Mouse (Mus musculus) myocyte (in vitro differentiated cells): Measurements from ENCODE around the gene Ccdc106. TPM values are rescaled to one million over a fixed set of nuclear protein-coding genes. Genes with fewer than 3 reads are reported as not detected.

Experiments
- H3K27me3 ChIP-seq: one replicate; pipeline ENCODE4 v1.6.1; 2011; ENCODE audit not compliant: control insufficient read depth, insufficient read depth, insufficient read length
- H3K36me3 ChIP-seq: one replicate; pipeline ENCODE4 v1.6.1; 2011; ENCODE audit not compliant: control insufficient read depth, insufficient read depth
- H3K4me2 ChIP-seq: one replicate; pipeline ENCODE4 v1.6.1; 2011; ENCODE audit warnings: low read depth, control low read depth
- H3K4me3 ChIP-seq: one replicate; pipeline ENCODE4 v1.5.1; 2011; ENCODE audit warnings: mild to moderate bottlenecking, control low read depth, moderate library complexity
- H3K79me2 ChIP-seq: one replicate; pipeline ENCODE4 v1.6.1; 2011; ENCODE audit not compliant: control insufficient read depth, insufficient read depth
- H3ac ChIP-seq: one replicate; pipeline ENCODE4 v1.6.1; 2011; ENCODE audit not compliant: control insufficient read depth, insufficient read length
- CEBPB ChIP-seq: IDR thresholded peaks from 2 replicates; pipeline ENCODE4 v1.6.1; 2011; ENCODE audit warnings: mild to moderate bottlenecking, moderate library complexity; ENCODE audit not compliant: poor library complexity, insufficient read depth, severe bottlenecking
- E2F4 ChIP-seq: IDR thresholded peaks from one replicate; pipeline ENCODE4 v1.6.1; 2011; ENCODE audit warnings: mild to moderate bottlenecking, control low read depth, moderate library complexity; ENCODE audit not compliant: insufficient read depth
- MAX ChIP-seq: IDR thresholded peaks from one replicate; pipeline ENCODE4 v1.6.1; 2011; ENCODE audit warnings: low read depth, mild to moderate bottlenecking, control low read depth
- MYOD1 ChIP-seq, 3 experiments: IDR thresholded peaks; one replicate each; pipeline ENCODE4 v1.6.1; 2011; ENCODE audit warnings: control low read depth in 2 of 3, low read depth in 2 of 3, mild to moderate bottlenecking in 2 of 3, moderate library complexity in 1 of 3; ENCODE audit not compliant: insufficient read length in 2 of 3, control insufficient read depth in 1 of 3
- MYOG ChIP-seq, 3 experiments: IDR thresholded peaks; one replicate each; pipeline ENCODE4 v1.6.1; 2011; ENCODE audit warnings: control low read depth in 2 of 3, low read depth in 2 of 3, mild to moderate bottlenecking in 2 of 3; ENCODE audit not compliant: insufficient read length in 2 of 3, control insufficient read depth in 1 of 3, insufficient read depth in 1 of 3
- POLR2A ChIP-seq: IDR thresholded peaks from one replicate; pipeline ENCODE4 v1.6.1; 2011; ENCODE audit warnings: low read depth, mild to moderate bottlenecking, control low read depth, moderate library complexity; ENCODE audit not compliant: insufficient read length
- POLR2AphosphoS2 ChIP-seq: IDR thresholded peaks from one replicate; pipeline ENCODE4 v1.6.1; 2011; ENCODE audit warnings: low read depth, control low read depth; ENCODE audit not compliant: insufficient read length
- REST ChIP-seq: IDR thresholded peaks from one replicate; pipeline ENCODE4 v1.6.1; 2011; ENCODE audit warnings: mild to moderate bottlenecking, control low read depth, moderate library complexity; ENCODE audit not compliant: insufficient read depth, insufficient read length
- SRF ChIP-seq: IDR thresholded peaks from one replicate; pipeline ENCODE4 v1.6.1; 2011; ENCODE audit warnings: low read depth; ENCODE audit not compliant: control insufficient read depth, insufficient read length
- TCF12 ChIP-seq: IDR thresholded peaks from one replicate; pipeline ENCODE4 v1.6.1; 2011; ENCODE audit warnings: mild to moderate bottlenecking, control low read depth; ENCODE audit not compliant: poor library complexity, insufficient read depth, severe bottlenecking
- TCF3 ChIP-seq: IDR thresholded peaks from one replicate; pipeline ENCODE4 v1.6.1; 2011; ENCODE audit warnings: low read depth, control low read depth; ENCODE audit not compliant: insufficient read length
- USF1 ChIP-seq: IDR thresholded peaks from one replicate; pipeline ENCODE4 v1.6.1; 2011; ENCODE audit warnings: low read depth, mild to moderate bottlenecking, control low read depth, moderate library complexity
- polyA plus RNA-seq: library from polyadenylated mRNA; unstranded; fragments of >200 nt; fragmentation: generic; extraction: Trizol; gene quantifications from one replicate; pipeline ENCODE4 v1.2.1, GENCODE M21; 2012; ENCODE audit warnings: missing spikeins

Ccdc106 gene
- polyA plus RNA-seq, 1 experiment, result 0.19 TPM

DNA sequence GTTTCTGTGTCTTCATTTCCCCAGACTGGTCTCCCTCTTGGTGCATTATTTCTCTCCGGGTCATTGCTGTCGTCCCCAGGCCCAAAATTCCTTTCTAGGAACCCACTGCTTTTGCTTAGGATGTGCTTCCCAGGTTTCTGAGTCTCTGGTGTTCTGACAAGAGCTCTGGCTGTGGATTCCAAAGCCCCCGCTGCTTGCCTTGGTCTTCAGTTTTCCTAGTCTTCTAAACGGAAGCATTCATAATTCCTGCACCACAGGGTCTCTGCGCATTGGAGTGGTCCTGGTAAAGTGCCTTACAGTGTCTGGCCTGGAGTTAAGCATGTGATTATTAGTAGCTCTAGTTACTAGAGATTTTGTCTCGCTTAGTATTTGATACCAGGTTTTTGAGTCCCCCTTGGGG, 60.5 kb downstream of the Ccdc106 start:
- no peak for TF ChIP-seq USF1
- Histone ChIP-seq H3K36me3 (peaks cover 36% of the 10 kb centered on the region), H3ac (peak overlapping the region; percentile 74), H3K27me3 (no peaks in the 10 kb centered on the region), H3K4me2 (peak overlapping the region; percentile 77), H3K4me3 (peak overlapping the region; percentile 48), H3K79me2 (peaks cover 59% of the 10 kb centered on the region)

DNA sequence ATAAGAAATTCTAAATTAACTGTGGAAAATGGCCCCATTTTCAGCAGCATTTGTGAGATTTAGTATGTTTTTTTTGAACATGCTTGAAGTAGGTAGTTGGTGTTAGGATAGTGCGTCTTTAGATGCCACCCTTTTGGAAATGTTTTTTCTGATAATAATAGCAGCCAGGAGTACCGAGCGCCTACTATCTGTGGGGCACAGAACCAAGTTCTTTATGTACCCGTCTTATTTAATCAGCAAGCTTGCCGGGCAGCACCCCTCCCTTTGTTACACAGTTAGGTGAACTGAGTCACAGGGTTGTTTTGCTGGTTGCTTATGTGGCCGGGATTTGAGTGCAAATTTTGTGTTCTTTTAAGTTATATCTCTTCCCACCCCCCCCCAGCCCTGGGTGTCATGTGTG, 60.9 kb downstream of the Ccdc106 start:
- H3K79me2 ChIP-seq, result peaks cover 61% of the 10 kb centered on the region
- TF ChIP-seq E2F4 (no peak), SRF (no peak), USF1 (no peak), MYOD1 (IDR thresholded peaks at IDR 0.05; ENCODE audit: control insufficient read depth in 1 of 3, insufficient read length in 2 of 3, low read depth in 2 of 3) (no peak), MYOG (IDR thresholded peaks at IDR 0.05; ENCODE audit: control insufficient read depth in 1 of 3, insufficient read depth in 1 of 3, insufficient read length in 2 of 3, low read depth in 2 of 3) (no peak), MAX (no peak), REST (no peak), POLR2A (no peak), TCF3 (no peak), POLR2AphosphoS2 (no peak)

GRCm38 (mm10) chr7:5081939-5082338, 61.6 kb downstream of the Ccdc106 start:
- TF ChIP-seq TCF12 (no peak), E2F4 (no peak), SRF (no peak), CEBPB (no peak), POLR2A (no peak), MAX (no peak), REST (no peak), TCF3 (no peak), MYOD1 (IDR thresholded peaks at IDR 0.05; ENCODE audit: control insufficient read depth in 1 of 3, insufficient read length in 2 of 3, low read depth in 2 of 3) (no peak), USF1 (no peak), POLR2AphosphoS2 (no peak), MYOG (IDR thresholded peaks at IDR 0.05; ENCODE audit: control insufficient read depth in 1 of 3, insufficient read depth in 1 of 3, insufficient read length in 2 of 3, low read depth in 2 of 3) (no peak)
- Histone ChIP-seq H3K27me3 (no peaks in the 10 kb centered on the region), H3ac (no peak overlapping the region), H3K36me3 (peaks cover 27% of the 10 kb centered on the region), H3K4me3 (peak overlapping the region; percentile 48), H3K4me2 (peak overlapping the region; percentile 77), H3K79me2 (peaks cover 62% of the 10 kb centered on the region)

More for the DNA sequence above, 60.9 kb downstream of the Ccdc106 start:
- Histone ChIP-seq H3K4me3 (peak overlapping the region; percentile 48), H3K27me3 (no peaks in the 10 kb centered on the region), H3ac (peak overlapping the region; percentile 74), H3K4me2 (peak overlapping the region; percentile 77), H3K36me3 (peaks cover 34% of the 10 kb centered on the region)

DNA sequence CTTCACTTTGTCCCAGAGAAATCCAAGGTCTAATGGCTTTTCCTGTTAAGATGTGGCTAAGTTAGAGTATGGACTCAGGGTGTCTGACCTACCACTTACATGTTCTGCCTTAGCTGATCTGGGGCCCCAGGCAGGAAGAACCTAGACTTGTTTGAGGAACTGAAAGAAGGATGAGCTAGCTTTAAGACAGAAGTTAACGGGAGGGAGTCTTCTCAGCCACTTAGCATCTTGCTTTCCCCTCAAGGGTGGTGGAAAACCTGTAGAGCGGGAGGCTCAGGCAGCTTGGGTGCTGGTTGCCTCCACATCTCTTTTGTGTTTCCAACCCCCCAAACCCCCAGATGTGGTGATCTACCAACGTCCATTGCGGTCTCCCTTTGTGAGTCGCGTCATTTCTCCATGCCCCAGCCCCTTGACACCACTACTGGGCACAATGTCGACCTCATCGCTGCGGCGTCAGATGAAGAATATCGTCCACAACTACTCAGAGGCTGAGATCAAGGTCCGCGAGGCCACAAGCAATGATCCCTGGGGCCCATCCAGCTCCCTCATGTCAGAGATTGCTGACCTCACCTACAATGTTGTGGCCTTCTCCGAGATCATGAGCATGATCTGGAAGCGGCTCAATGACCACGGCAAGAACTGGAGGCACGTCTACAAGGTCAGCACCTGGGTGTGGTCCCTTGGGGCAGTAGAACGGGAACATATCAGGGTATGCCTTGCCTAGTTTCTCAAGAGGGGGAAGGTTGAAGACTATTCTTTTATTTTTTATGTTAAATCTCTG, 63.2 kb downstream of the Ccdc106 start:
- TF ChIP-seq TCF3 (no peak), SRF (no peak), E2F4 (no peak), MAX (no peak), POLR2AphosphoS2 (no peak), USF1 (no peak), CEBPB (no peak), REST (no peak), TCF12 (no peak), MYOD1 (IDR thresholded peaks at IDR 0.05; ENCODE audit: control insufficient read depth in 1 of 3, insufficient read length in 2 of 3, low read depth in 2 of 3) (no peak), POLR2A (no peak), MYOG (IDR thresholded peaks at IDR 0.05; ENCODE audit: control insufficient read depth in 1 of 3, insufficient read depth in 1 of 3, insufficient read length in 2 of 3, low read depth in 2 of 3) (no peak)
- no peak overlapping the region for H3K4me3 ChIP-seq
- peaks cover 14% of the 10 kb centered on the region for H3K36me3 ChIP-seq

GRCm38 (mm10) chr7:5085512-5085911, 65.2 kb downstream of the Ccdc106 start:
- no peak for TF ChIP-seq SRF
- no peak for TF ChIP-seq MYOD1 (IDR thresholded peaks at IDR 0.05; ENCODE audit: control insufficient read depth in 1 of 3, insufficient read length in 2 of 3, low read depth in 2 of 3)
- TF ChIP-seq TCF3, result no peak
- TF ChIP-seq MAX, result no peak
- no peak for TF ChIP-seq TCF12
- TF ChIP-seq E2F4, result no peak
- no peak for TF ChIP-seq USF1
- no peak for TF ChIP-seq MYOG (IDR thresholded peaks at IDR 0.05; ENCODE audit: control insufficient read depth in 1 of 3, insufficient read depth in 1 of 3, insufficient read length in 2 of 3, low read depth in 2 of 3)
- TF ChIP-seq POLR2AphosphoS2, result no peak
- TF ChIP-seq REST, result no peak
- no peak for TF ChIP-seq POLR2A
- no peak for TF ChIP-seq CEBPB
- H3K27me3 ChIP-seq, result no peaks in the 10 kb centered on the region
- no peak overlapping the region for H3K4me3 ChIP-seq
- H3K4me2 ChIP-seq, result no peak overlapping the region
- H3K79me2 ChIP-seq, result peaks cover 92% of the 10 kb centered on the region
- H3ac ChIP-seq, result no peak overlapping the region
- peaks cover 23% of the 10 kb centered on the region for H3K36me3 ChIP-seq

More for the DNA sequence above, 63.2 kb downstream of the Ccdc106 start:
- H3K4me2 ChIP-seq, result no peak overlapping the region
- H3ac ChIP-seq, result no peak overlapping the region
- no peaks in the 10 kb centered on the region for H3K27me3 ChIP-seq
- peaks cover 73% of the 10 kb centered on the region for H3K79me2 ChIP-seq
